Comparison of ENCODE assay signal across 26 mouse cellular contexts in the genomic region with DNA sequence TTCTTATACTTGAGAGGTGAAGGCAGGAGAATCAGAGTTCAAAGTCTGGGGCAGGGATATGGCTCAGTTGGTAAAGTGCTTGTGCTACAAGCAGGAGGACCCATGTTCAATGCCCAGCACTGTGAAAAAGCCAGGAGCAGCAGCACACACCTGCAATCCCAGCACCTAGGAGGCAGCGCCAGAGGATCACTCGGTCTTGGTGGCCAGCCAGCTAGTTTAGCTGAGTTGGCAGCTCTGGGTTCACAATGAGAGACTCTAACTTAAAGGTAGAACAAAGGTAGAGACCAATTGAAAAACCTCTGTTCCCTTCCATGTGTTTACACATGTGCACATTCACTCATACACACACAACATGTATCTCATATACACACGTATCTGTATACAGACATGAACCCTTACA. TPM values are rescaled to one million over a fixed set of nuclear protein-coding genes. Genes with fewer than 3 reads are reported as not detected.
A peak's percentile ranks its signal among the peaks of the same experiment; 100 is the strongest.
DNase-seq lines count a peak whose midpoint lies in the region; ATAC-seq lines count a peak whose summit lies in the region.
"Had no signal": no experiment of that assay in that cellular context is flagged by ENCODE, and none has a peak within 500 bp of the region (broad histone marks: within the 10 kb centered on the region; RNA-seq: fewer than 3 reads in every experiment).

No protein-coding gene starts in this region.

- H3K9ac ChIP-seq in kidney, embryonic 16.5 days (replicated peaks; ENCODE audit: low read length): no peak overlapping the region
- H3K9ac ChIP-seq: embryonic facial prominence, embryonic 12.5 days; embryonic facial prominence, embryonic 15.5 days; forebrain, postnatal 0 days; heart, embryonic 12.5 days; heart, embryonic 15.5 days; hindbrain, embryonic 15.5 days had no signal

- no peak overlapping the region for H3K27ac ChIP-seq in kidney, embryonic 16.5 days (ENCODE audit: low read length)
- H3K27ac ChIP-seq: embryonic facial prominence, embryonic 12.5 days; embryonic facial prominence, embryonic 15.5 days; gastrocnemius, adult 2 months; heart, embryonic 15.5 days; hindbrain, embryonic 15.5 days had no signal

- no peak for ATAC-seq in kidney, embryonic 16.5 days (ENCODE audit: low FRiP score, low TSS enrichment)
- ATAC-seq: CD4-positive, CD25-positive, alpha-beta regulatory T cell, adult 4 months; forebrain, embryonic 14.5 days; forebrain, postnatal 0 days had no signal

- H3K4me1 ChIP-seq in kidney, embryonic 16.5 days (ENCODE audit: insufficient read depth, low read length): no peaks in the 10 kb centered on the region
- H3K4me1 ChIP-seq: embryonic facial prominence, embryonic 12.5 days; embryonic facial prominence, embryonic 15.5 days; heart, embryonic 12.5 days; heart, embryonic 15.5 days; hindbrain, embryonic 15.5 days had no signal

- DNase-seq in kidney, adult 18-20 months: peak; percentile 62
- peak; percentile 70 for DNase-seq in kidney, adult 9 months
- DNase-seq in kidney, postnatal 10 days: no peak
- DNase-seq in kidney, postnatal 14 days: peak; percentile 39
- peak; percentile 72 to 79 for DNase-seq in kidney, postnatal 25 days
- DNase-seq in yolk sac, embryonic 10.5 days (ENCODE audit: low spot score): no peak
- DNase-seq: adrenal gland, adult 2 months; adrenal gland, postnatal 14 days; cerebellum, adult 11 months; cerebellum, adult 2 months; cerebellum, adult 9-11 months; cerebellum, postnatal 25 days; forebrain, postnatal 0 days; gastrocnemius, adult 2 months; gastrocnemius, postnatal 14 days; heart, adult 18-20 months; heart, postnatal 10 days; heart, postnatal 4 days had no signal

- H3K36me3 ChIP-seq in kidney, embryonic 16.5 days (ENCODE audit: insufficient read depth, low read length): no peaks in the 10 kb centered on the region
- H3K36me3 ChIP-seq: embryonic facial prominence, embryonic 12.5 days; embryonic facial prominence, embryonic 15.5 days; heart, embryonic 12.5 days; heart, embryonic 15.5 days; hindbrain, embryonic 15.5 days had no signal

- no peak overlapping the region for H3K4me3 ChIP-seq in kidney, embryonic 16.5 days (ENCODE audit: low read length)
- H3K4me3 ChIP-seq: embryonic facial prominence, embryonic 12.5 days; embryonic facial prominence, embryonic 15.5 days; gastrocnemius, adult 2 months; heart, embryonic 12.5 days; heart, embryonic 15.5 days; hindbrain, embryonic 15.5 days had no signal

- no peak overlapping the region for H3K4me2 ChIP-seq in kidney, embryonic 16.5 days (replicated peaks; ENCODE audit: low read depth, low read length)
- H3K4me2 ChIP-seq: embryonic facial prominence, embryonic 12.5 days; embryonic facial prominence, embryonic 15.5 days; heart, embryonic 12.5 days; heart, embryonic 15.5 days; hindbrain, embryonic 15.5 days had no signal

- H3K9me3 ChIP-seq in kidney, embryonic 16.5 days (ENCODE audit: low read length): no peaks in the 10 kb centered on the region
- H3K9me3 ChIP-seq: embryonic facial prominence, embryonic 12.5 days; embryonic facial prominence, embryonic 15.5 days; heart, embryonic 15.5 days; hindbrain, embryonic 15.5 days had no signal

- H3K27me3 ChIP-seq in kidney, embryonic 16.5 days (ENCODE audit: insufficient read depth, low read length): no peaks in the 10 kb centered on the region
- H3K27me3 ChIP-seq: embryonic facial prominence, embryonic 12.5 days; embryonic facial prominence, embryonic 15.5 days; heart, embryonic 12.5 days; heart, embryonic 15.5 days; hindbrain, embryonic 15.5 days had no signal

- 90% methylated on average over 3 of the region's 3 CpGs for WGBS in kidney, embryonic 16.5 days

RNA-seq across cellular contexts. Expression of a gene that starts 1.5 kb away (rescaled TPM):
- polyA plus RNA-seq in kidney, embryonic 16.5 days (2015; fragmentation: Nextera tagmentation; extraction: Ambion mirVana): 4.5 and 4.7 TPM in 2 replicates

RNA-seq across cellular contexts. Expression of a gene that starts 19.4 kb away (rescaled TPM):
- 2.5 and 2.7 TPM in 2 replicates for polyA plus RNA-seq in kidney, embryonic 16.5 days (2015; fragmentation: Nextera tagmentation; extraction: Ambion mirVana)

RNA-seq across cellular contexts. Expression of a gene that starts 52.5 kb away (rescaled TPM):
- polyA plus RNA-seq in kidney, embryonic 16.5 days (2015; fragmentation: Nextera tagmentation; extraction: Ambion mirVana): 9.0 and 10.6 TPM in 2 replicates

Comparison
In these comparisons a context has a peak if more than half of its experiments do, and no peak if none do; other contexts are left out.
1. DNase-seq: peak in kidney, adult 18-20 months (single experiment), kidney, adult 9 months (single experiment), kidney, postnatal 14 days (single experiment) and kidney, postnatal 25 days (2 of 2); none in kidney, postnatal 10 days (single experiment) and yolk sac, embryonic 10.5 days (single experiment).